Mouse (Mus musculus) myocyte (in vitro differentiated cells): ENCODE data around the gene Maats1. TPM values are rescaled to one million over a fixed set of nuclear protein-coding genes. Genes with fewer than 3 reads are reported as not detected.

Experiments used
- H3K27me3 ChIP-seq: one replicate; pipeline ENCODE4 v1.6.1; 2011; ENCODE audit not compliant: control insufficient read depth, insufficient read depth, insufficient read length
- H3K36me3 ChIP-seq: one replicate; pipeline ENCODE4 v1.6.1; 2011; ENCODE audit not compliant: control insufficient read depth, insufficient read depth
- H3K4me2 ChIP-seq: one replicate; pipeline ENCODE4 v1.6.1; 2011; ENCODE audit warnings: low read depth, control low read depth
- H3K4me3 ChIP-seq: one replicate; pipeline ENCODE4 v1.5.1; 2011; ENCODE audit warnings: mild to moderate bottlenecking, control low read depth, moderate library complexity
- H3K79me2 ChIP-seq: one replicate; pipeline ENCODE4 v1.6.1; 2011; ENCODE audit not compliant: control insufficient read depth, insufficient read depth
- H3ac ChIP-seq: one replicate; pipeline ENCODE4 v1.6.1; 2011; ENCODE audit not compliant: control insufficient read depth, insufficient read length
- CEBPB ChIP-seq: IDR thresholded peaks from 2 replicates; pipeline ENCODE4 v1.6.1; 2011; ENCODE audit warnings: mild to moderate bottlenecking, moderate library complexity; ENCODE audit not compliant: poor library complexity, insufficient read depth, severe bottlenecking
- E2F4 ChIP-seq: IDR thresholded peaks from one replicate; pipeline ENCODE4 v1.6.1; 2011; ENCODE audit warnings: mild to moderate bottlenecking, control low read depth, moderate library complexity; ENCODE audit not compliant: insufficient read depth
- MAX ChIP-seq: IDR thresholded peaks from one replicate; pipeline ENCODE4 v1.6.1; 2011; ENCODE audit warnings: low read depth, mild to moderate bottlenecking, control low read depth
- MYOD1 ChIP-seq, 3 experiments: IDR thresholded peaks; one replicate each; pipeline ENCODE4 v1.6.1; 2011; ENCODE audit warnings: control low read depth in 2 of 3, low read depth in 2 of 3, mild to moderate bottlenecking in 2 of 3, moderate library complexity in 1 of 3; ENCODE audit not compliant: insufficient read length in 2 of 3, control insufficient read depth in 1 of 3
- MYOG ChIP-seq, 3 experiments: IDR thresholded peaks; one replicate each; pipeline ENCODE4 v1.6.1; 2011; ENCODE audit warnings: control low read depth in 2 of 3, low read depth in 2 of 3, mild to moderate bottlenecking in 2 of 3; ENCODE audit not compliant: insufficient read length in 2 of 3, control insufficient read depth in 1 of 3, insufficient read depth in 1 of 3
- POLR2A ChIP-seq: IDR thresholded peaks from one replicate; pipeline ENCODE4 v1.6.1; 2011; ENCODE audit warnings: low read depth, mild to moderate bottlenecking, control low read depth, moderate library complexity; ENCODE audit not compliant: insufficient read length
- POLR2AphosphoS2 ChIP-seq: IDR thresholded peaks from one replicate; pipeline ENCODE4 v1.6.1; 2011; ENCODE audit warnings: low read depth, control low read depth; ENCODE audit not compliant: insufficient read length
- REST ChIP-seq: IDR thresholded peaks from one replicate; pipeline ENCODE4 v1.6.1; 2011; ENCODE audit warnings: mild to moderate bottlenecking, control low read depth, moderate library complexity; ENCODE audit not compliant: insufficient read depth, insufficient read length
- SRF ChIP-seq: IDR thresholded peaks from one replicate; pipeline ENCODE4 v1.6.1; 2011; ENCODE audit warnings: low read depth; ENCODE audit not compliant: control insufficient read depth, insufficient read length
- TCF12 ChIP-seq: IDR thresholded peaks from one replicate; pipeline ENCODE4 v1.6.1; 2011; ENCODE audit warnings: mild to moderate bottlenecking, control low read depth; ENCODE audit not compliant: poor library complexity, insufficient read depth, severe bottlenecking
- TCF3 ChIP-seq: IDR thresholded peaks from one replicate; pipeline ENCODE4 v1.6.1; 2011; ENCODE audit warnings: low read depth, control low read depth; ENCODE audit not compliant: insufficient read length
- USF1 ChIP-seq: IDR thresholded peaks from one replicate; pipeline ENCODE4 v1.6.1; 2011; ENCODE audit warnings: low read depth, mild to moderate bottlenecking, control low read depth, moderate library complexity
- polyA plus RNA-seq: library from polyadenylated mRNA; unstranded; fragments of >200 nt; fragmentation: generic; extraction: Trizol; gene quantifications from one replicate; pipeline ENCODE4 v1.2.1, GENCODE M21; 2012; ENCODE audit warnings: missing spikeins

Gene Maats1
- polyA plus RNA-seq, 1 experiment, result 1.1 TPM

GRCm38 (mm10) chr16:38362493-38363255 lies 20.7 kb upstream of the Maats1 start:
- TF ChIP-seq MAX, result no peak
- TF ChIP-seq POLR2AphosphoS2, result peak; percentile 15
- TF ChIP-seq E2F4, result no peak
- Histone ChIP-seq H3K79me2 (peaks cover 7% of the 10 kb centered on the region), H3K27me3 (no peaks in the 10 kb centered on the region), H3K4me3 (no peak overlapping the region), H3K36me3 (no peaks in the 10 kb centered on the region), H3ac (no peak overlapping the region), H3K4me2 (peak overlapping the region; percentile 6)

GRCm38 (mm10) chr16:38361933-38362332 lies 20.0 kb upstream of the Maats1 start, which contains the start of gene Popdc2:
TSS of gene Popdc2 (plus strand) at chr16:38362209.
- Histone ChIP-seq H3K27me3 (no peaks in the 10 kb centered on the region), H3K79me2 (peaks cover 7% of the 10 kb centered on the region), H3ac (no peak within 1 kb of the TSS), H3K4me3 (no peak within 1 kb of the TSS), H3K4me2 (peak within 1 kb of the TSS; percentile 6), H3K36me3 (no peaks in the 10 kb centered on the region)
- TF ChIP-seq REST, result no peak
- no peak for TF ChIP-seq TCF3
- TF ChIP-seq SRF, result no peak
- no peak for TF ChIP-seq MYOG (IDR thresholded peaks at IDR 0.05; ENCODE audit: control insufficient read depth in 1 of 3, insufficient read depth in 1 of 3, insufficient read length in 2 of 3, low read depth in 2 of 3)
- no peak for TF ChIP-seq MYOD1 (IDR thresholded peaks at IDR 0.05; ENCODE audit: control insufficient read depth in 1 of 3, insufficient read length in 2 of 3, low read depth in 2 of 3)
- TF ChIP-seq TCF12, result no peak
- no peak for TF ChIP-seq CEBPB
- no peak for TF ChIP-seq POLR2A
- no peak for TF ChIP-seq POLR2AphosphoS2
- no peak for TF ChIP-seq USF1
- TF ChIP-seq E2F4, result no peak
- TF ChIP-seq MAX, result no peak

GRCm38 (mm10) chr16:38360317-38360716 lies 18.4 kb upstream of the Maats1 start:
- no peaks in the 10 kb centered on the region for H3K79me2 ChIP-seq
- H3K36me3 ChIP-seq, result no peaks in the 10 kb centered on the region
- H3K27me3 ChIP-seq, result no peaks in the 10 kb centered on the region
- TF ChIP-seq E2F4 (no peak), MYOG (IDR thresholded peaks at IDR 0.05; ENCODE audit: control insufficient read depth in 1 of 3, insufficient read depth in 1 of 3, insufficient read length in 2 of 3, low read depth in 2 of 3) (peak; percentile 76 to 92 (median 91)), SRF (no peak), POLR2AphosphoS2 (peak; percentile 28), USF1 (peak; percentile 80), MAX (no peak), MYOD1 (IDR thresholded peaks at IDR 0.05; ENCODE audit: control insufficient read depth in 1 of 3, insufficient read length in 2 of 3, low read depth in 2 of 3) (peak; percentile 84 to 96 (median 91)), TCF12 (peak; percentile 80), TCF3 (no peak)
- no peak overlapping the region for H3K4me3 ChIP-seq
- H3K4me2 ChIP-seq, result peak overlapping the region; percentile 42
- no peak overlapping the region for H3ac ChIP-seq

- Histone ChIP-seq H3ac (no peak overlapping the region), H3K27me3 (no peaks in the 10 kb centered on the region), H3K4me3 (no peak overlapping the region), H3K36me3 (peaks cover 3% of the 10 kb centered on the region), H3K4me2 (peak overlapping the region; percentile 39), H3K79me2 (no peaks in the 10 kb centered on the region)
- TF ChIP-seq TCF12 (no peak), POLR2A (no peak), TCF3 (no peak), E2F4 (no peak), CEBPB (no peak), REST (no peak)
These were observed 17.9 kb upstream of the Maats1 start for GRCm38 (mm10) chr16:38359857-38360256.

GRCm38 (mm10) chr16:38359241-38359640 lies 17.3 kb upstream of the Maats1 start:
- Histone ChIP-seq H3K4me2 (no peak overlapping the region), H3K27me3 (no peaks in the 10 kb centered on the region), H3K36me3 (peaks cover 9% of the 10 kb centered on the region), H3ac (no peak overlapping the region), H3K79me2 (no peaks in the 10 kb centered on the region), H3K4me3 (no peak overlapping the region)
- TF ChIP-seq TCF3 (no peak), TCF12 (no peak)
